Mouse (Mus musculus) heart, postnatal 0 days (tissue): ENCODE measurements around the gene Myo5c.

Source experiments
- CTCF ChIP-seq: IDR thresholded peaks from 2 replicates; pipeline ENCODE4 v1.5.1; 2016; ENCODE audit warnings: antibody characterized with exemption, control low read depth, low read depth
- EP300 ChIP-seq: IDR thresholded peaks from 2 replicates; pipeline ENCODE4 v1.6.1; 2016; ENCODE audit warnings: antibody characterized with exemption, low read depth

GRCm38 (mm10) chr9:75342433-75342832 is 110.6 kb downstream of the Myo5c start:
- no peak for TF ChIP-seq CTCF
- no peak for TF ChIP-seq EP300
